Mouse (Mus musculus) myocyte (in vitro differentiated cells): ENCODE results near the gene Ripk1. TPM values are rescaled to one million over a fixed set of nuclear protein-coding genes. Genes with fewer than 3 reads are reported as not detected.

Experiments
- H3K27me3 ChIP-seq: one replicate; pipeline ENCODE4 v1.6.1; 2011; ENCODE audit not compliant: control insufficient read depth, insufficient read depth, insufficient read length
- H3K36me3 ChIP-seq: one replicate; pipeline ENCODE4 v1.6.1; 2011; ENCODE audit not compliant: control insufficient read depth, insufficient read depth
- H3K4me2 ChIP-seq: one replicate; pipeline ENCODE4 v1.6.1; 2011; ENCODE audit warnings: low read depth, control low read depth
- H3K4me3 ChIP-seq: one replicate; pipeline ENCODE4 v1.5.1; 2011; ENCODE audit warnings: mild to moderate bottlenecking, control low read depth, moderate library complexity
- H3K79me2 ChIP-seq: one replicate; pipeline ENCODE4 v1.6.1; 2011; ENCODE audit not compliant: control insufficient read depth, insufficient read depth
- H3ac ChIP-seq: one replicate; pipeline ENCODE4 v1.6.1; 2011; ENCODE audit not compliant: control insufficient read depth, insufficient read length
- CEBPB ChIP-seq: IDR thresholded peaks from 2 replicates; pipeline ENCODE4 v1.6.1; 2011; ENCODE audit warnings: mild to moderate bottlenecking, moderate library complexity; ENCODE audit not compliant: poor library complexity, insufficient read depth, severe bottlenecking
- E2F4 ChIP-seq: IDR thresholded peaks from one replicate; pipeline ENCODE4 v1.6.1; 2011; ENCODE audit warnings: mild to moderate bottlenecking, control low read depth, moderate library complexity; ENCODE audit not compliant: insufficient read depth
- MAX ChIP-seq: IDR thresholded peaks from one replicate; pipeline ENCODE4 v1.6.1; 2011; ENCODE audit warnings: low read depth, mild to moderate bottlenecking, control low read depth
- MYOD1 ChIP-seq, 3 experiments: IDR thresholded peaks; one replicate each; pipeline ENCODE4 v1.6.1; 2011; ENCODE audit warnings: control low read depth in 2 of 3, low read depth in 2 of 3, mild to moderate bottlenecking in 2 of 3, moderate library complexity in 1 of 3; ENCODE audit not compliant: insufficient read length in 2 of 3, control insufficient read depth in 1 of 3
- MYOG ChIP-seq, 3 experiments: IDR thresholded peaks; one replicate each; pipeline ENCODE4 v1.6.1; 2011; ENCODE audit warnings: control low read depth in 2 of 3, low read depth in 2 of 3, mild to moderate bottlenecking in 2 of 3; ENCODE audit not compliant: insufficient read length in 2 of 3, control insufficient read depth in 1 of 3, insufficient read depth in 1 of 3
- POLR2A ChIP-seq: IDR thresholded peaks from one replicate; pipeline ENCODE4 v1.6.1; 2011; ENCODE audit warnings: low read depth, mild to moderate bottlenecking, control low read depth, moderate library complexity; ENCODE audit not compliant: insufficient read length
- POLR2AphosphoS2 ChIP-seq: IDR thresholded peaks from one replicate; pipeline ENCODE4 v1.6.1; 2011; ENCODE audit warnings: low read depth, control low read depth; ENCODE audit not compliant: insufficient read length
- REST ChIP-seq: IDR thresholded peaks from one replicate; pipeline ENCODE4 v1.6.1; 2011; ENCODE audit warnings: mild to moderate bottlenecking, control low read depth, moderate library complexity; ENCODE audit not compliant: insufficient read depth, insufficient read length
- SRF ChIP-seq: IDR thresholded peaks from one replicate; pipeline ENCODE4 v1.6.1; 2011; ENCODE audit warnings: low read depth; ENCODE audit not compliant: control insufficient read depth, insufficient read length
- TCF12 ChIP-seq: IDR thresholded peaks from one replicate; pipeline ENCODE4 v1.6.1; 2011; ENCODE audit warnings: mild to moderate bottlenecking, control low read depth; ENCODE audit not compliant: poor library complexity, insufficient read depth, severe bottlenecking
- TCF3 ChIP-seq: IDR thresholded peaks from one replicate; pipeline ENCODE4 v1.6.1; 2011; ENCODE audit warnings: low read depth, control low read depth; ENCODE audit not compliant: insufficient read length
- USF1 ChIP-seq: IDR thresholded peaks from one replicate; pipeline ENCODE4 v1.6.1; 2011; ENCODE audit warnings: low read depth, mild to moderate bottlenecking, control low read depth, moderate library complexity
- polyA plus RNA-seq: library from polyadenylated mRNA; unstranded; fragments of >200 nt; fragmentation: generic; extraction: Trizol; gene quantifications from one replicate; pipeline ENCODE4 v1.2.1, GENCODE M21; 2012; ENCODE audit warnings: missing spikeins

The Ripk1 gene
- polyA plus RNA-seq, 1 experiment: 6.5 TPM

DNA sequence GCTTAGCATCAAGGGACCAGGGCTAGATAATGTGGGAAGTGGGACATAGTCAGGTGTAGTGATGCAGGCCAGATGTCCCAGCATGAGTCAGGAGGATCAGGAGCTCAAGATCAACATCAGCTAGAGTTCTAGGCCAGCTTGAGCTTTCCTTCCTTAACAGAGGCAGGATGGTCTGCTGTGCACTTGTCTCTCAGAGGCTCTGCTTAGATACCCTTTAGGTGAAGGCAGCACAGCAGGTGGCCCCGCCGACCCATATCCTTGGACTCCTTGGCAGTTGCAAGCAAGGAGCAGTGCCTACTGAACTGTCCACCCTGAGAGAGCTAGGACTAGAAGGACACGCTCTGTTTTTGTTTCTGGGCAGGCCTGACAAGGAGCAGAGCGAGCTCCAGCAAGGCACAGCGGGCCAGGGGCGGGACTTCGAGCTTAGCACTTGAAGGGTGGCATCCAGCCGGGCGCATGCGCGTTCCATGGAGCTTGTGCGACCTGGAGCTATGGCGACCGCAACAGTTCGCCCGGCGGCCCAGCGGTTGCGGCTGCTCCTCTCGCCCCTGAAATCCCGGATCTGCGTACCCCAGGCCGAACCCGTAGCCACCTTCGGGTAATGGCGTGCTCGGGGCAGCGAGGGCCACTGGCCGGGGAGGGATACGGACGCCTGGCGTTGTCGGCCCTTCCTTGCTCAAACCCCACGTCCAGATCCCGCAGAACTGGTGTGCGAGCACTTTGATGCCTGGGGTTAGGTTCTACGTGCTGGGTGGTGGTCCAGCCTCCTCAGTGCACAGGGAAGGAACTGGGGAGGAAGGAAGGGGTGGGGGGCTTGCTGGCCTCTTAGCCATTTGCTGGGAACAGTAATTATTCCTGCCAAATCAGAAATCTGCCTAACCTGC, 35.3 kb downstream of the Ripk1 start, which contains the start of gene Bphl:
Gene Bphl, plus strand, starts transcription at position 426 of the 884 bp plus-strand sequence.
- TF ChIP-seq MYOG (IDR thresholded peaks at IDR 0.05; ENCODE audit: control insufficient read depth in 1 of 3, insufficient read depth in 1 of 3, insufficient read length in 2 of 3, low read depth in 2 of 3) (no peak), POLR2AphosphoS2 (peak; percentile 93), POLR2A (peak; percentile 96)

DNA sequence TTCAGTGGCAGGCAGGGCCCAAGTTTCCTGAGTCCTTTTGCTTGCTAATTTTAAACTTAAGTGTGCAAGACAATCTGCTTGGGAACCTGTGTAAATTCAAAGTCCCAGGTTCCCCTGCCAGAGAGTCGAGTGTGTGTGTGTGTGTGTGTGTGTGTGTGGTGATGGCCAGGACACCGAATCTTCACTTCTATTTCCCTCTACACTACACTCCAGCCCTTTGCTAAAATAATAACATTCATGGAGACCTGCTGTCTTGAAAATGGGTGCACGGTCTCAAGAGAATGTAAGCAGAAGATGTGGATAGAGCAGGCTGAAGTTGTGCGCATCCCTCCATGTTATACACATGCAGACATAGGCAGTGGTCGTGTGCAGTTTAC, 35.9 kb downstream of the Ripk1 start:
- H3K4me3 ChIP-seq: peak overlapping the region; percentile 53
- H3K36me3 ChIP-seq: no peaks in the 10 kb centered on the region
- peak overlapping the region; percentile 28 for H3ac ChIP-seq
- H3K79me2 ChIP-seq: peaks cover 6% of the 10 kb centered on the region
- H3K4me2 ChIP-seq: peak overlapping the region; percentile 94
- H3K27me3 ChIP-seq: no peaks in the 10 kb centered on the region
- TF ChIP-seq E2F4: no peak
- no peak for TF ChIP-seq MAX
- TF ChIP-seq REST: no peak
- no peak for TF ChIP-seq POLR2A
- TF ChIP-seq MYOG (IDR thresholded peaks at IDR 0.05; ENCODE audit: control insufficient read depth in 1 of 3, insufficient read depth in 1 of 3, insufficient read length in 2 of 3, low read depth in 2 of 3): no peak
- TF ChIP-seq USF1: no peak
- TF ChIP-seq TCF12: no peak
- TF ChIP-seq POLR2AphosphoS2: no peak
- no peak for TF ChIP-seq MYOD1 (IDR thresholded peaks at IDR 0.05; ENCODE audit: control insufficient read depth in 1 of 3, insufficient read length in 2 of 3, low read depth in 2 of 3)

More for the DNA sequence above, 35.3 kb downstream of the Ripk1 start, which contains the start of gene Bphl:
- peaks cover 3% of the 10 kb centered on the region for H3K36me3 ChIP-seq
- peaks cover 6% of the 10 kb centered on the region for H3K79me2 ChIP-seq
- H3ac ChIP-seq: peak within 1 kb of the TSS; percentile 28
- H3K4me3 ChIP-seq: peak within 1 kb of the TSS; percentile 53
- peak within 1 kb of the TSS; percentile 94 for H3K4me2 ChIP-seq
- H3K27me3 ChIP-seq: no peaks in the 10 kb centered on the region

DNA sequence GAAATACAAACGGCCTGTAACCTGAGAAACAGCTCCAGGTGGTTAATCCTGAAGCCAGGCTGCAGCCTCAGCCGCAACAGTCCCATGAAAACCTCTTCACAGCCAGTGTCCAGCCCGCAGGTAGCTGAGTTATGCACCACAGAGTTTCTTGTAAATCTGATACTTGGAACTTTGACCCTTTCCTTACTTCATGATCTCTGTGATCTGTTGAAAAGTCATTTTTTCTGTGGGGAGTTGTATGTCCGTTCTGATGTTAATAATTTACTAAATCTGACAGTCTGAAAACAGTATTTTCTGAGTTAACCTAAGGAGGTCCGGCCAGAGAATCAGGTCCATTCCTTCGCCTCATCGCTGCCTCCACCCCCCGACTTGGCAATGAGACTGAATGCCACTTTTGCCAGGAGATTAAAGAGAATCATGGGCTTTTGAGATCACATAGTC, 36.8 kb downstream of the Ripk1 start:
- Histone ChIP-seq H3ac (no peak overlapping the region), H3K79me2 (peaks cover 6% of the 10 kb centered on the region), H3K4me3 (peak overlapping the region; percentile 53), H3K27me3 (no peaks in the 10 kb centered on the region), H3K4me2 (peak overlapping the region; percentile 94), H3K36me3 (no peaks in the 10 kb centered on the region)
- TF ChIP-seq REST: no peak
- no peak for TF ChIP-seq MYOD1 (IDR thresholded peaks at IDR 0.05; ENCODE audit: control insufficient read depth in 1 of 3, insufficient read length in 2 of 3, low read depth in 2 of 3)
- no peak for TF ChIP-seq E2F4
- no peak for TF ChIP-seq CEBPB
- TF ChIP-seq MYOG (IDR thresholded peaks at IDR 0.05; ENCODE audit: control insufficient read depth in 1 of 3, insufficient read depth in 1 of 3, insufficient read length in 2 of 3, low read depth in 2 of 3): no peak
- TF ChIP-seq TCF3: no peak
- TF ChIP-seq TCF12: no peak
- TF ChIP-seq SRF: no peak
- no peak for TF ChIP-seq POLR2A
- no peak for TF ChIP-seq POLR2AphosphoS2
- no peak for TF ChIP-seq MAX
- TF ChIP-seq USF1: no peak

DNA sequence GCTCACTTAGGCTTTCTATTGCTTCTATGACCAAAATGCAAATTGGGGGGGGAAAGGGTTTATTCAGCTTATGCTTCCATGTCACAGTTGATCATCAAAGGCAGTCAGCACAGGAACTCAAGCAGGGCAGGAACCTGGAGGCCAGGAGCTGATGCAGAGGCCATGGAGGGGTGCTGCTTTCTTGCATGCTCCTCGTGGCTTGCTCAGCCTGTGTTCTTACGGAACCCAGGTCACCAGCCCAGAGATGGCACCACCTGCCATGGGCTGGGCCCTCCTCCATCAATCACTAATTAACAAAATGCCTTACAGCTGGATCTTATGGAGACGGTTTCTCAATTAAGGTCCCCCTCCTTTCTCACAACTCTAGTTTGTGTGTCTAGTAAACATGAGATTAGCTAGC, 37.9 kb downstream of the Ripk1 start:
- TF ChIP-seq CEBPB: no peak
- no peak for TF ChIP-seq MYOD1 (IDR thresholded peaks at IDR 0.05; ENCODE audit: control insufficient read depth in 1 of 3, insufficient read length in 2 of 3, low read depth in 2 of 3)
- no peak for TF ChIP-seq USF1
- no peak for TF ChIP-seq POLR2AphosphoS2
- no peak for TF ChIP-seq POLR2A

DNA sequence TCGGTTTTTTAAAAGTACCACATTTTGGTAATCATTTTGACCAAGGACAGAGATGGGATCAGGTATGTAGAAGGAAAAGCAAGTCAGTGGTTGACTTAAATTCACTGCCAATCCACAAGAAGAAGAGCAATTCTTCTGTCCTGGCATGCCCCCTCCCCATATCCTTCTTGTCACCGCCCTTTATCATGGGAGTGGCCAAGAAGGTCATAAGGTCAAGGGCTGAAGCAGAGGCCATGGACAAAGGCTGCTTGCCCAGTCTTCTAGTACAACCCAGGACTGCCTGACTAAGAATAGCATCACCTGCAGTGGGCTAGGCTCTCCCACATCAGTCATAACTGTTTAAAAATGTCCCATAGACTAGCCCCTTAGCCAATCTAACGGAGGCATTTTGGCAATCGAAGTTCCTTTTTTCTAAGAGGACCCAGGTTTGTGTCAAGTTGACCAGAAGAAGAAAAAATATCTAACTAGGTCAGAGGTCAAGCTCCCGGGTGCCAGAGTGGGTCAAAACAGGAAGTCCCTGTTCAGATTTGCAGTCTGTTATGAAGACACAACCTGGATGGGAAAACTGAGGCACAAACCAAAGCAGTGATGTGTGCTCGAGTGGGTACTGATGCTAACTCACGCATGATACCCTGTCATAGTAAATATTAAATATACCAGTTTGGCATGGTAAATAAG, 41.7 kb downstream of the Ripk1 start:
- Histone ChIP-seq H3K79me2 (no peaks in the 10 kb centered on the region), H3K4me3 (no peak overlapping the region), H3K27me3 (no peaks in the 10 kb centered on the region), H3K4me2 (no peak overlapping the region), H3K36me3 (no peaks in the 10 kb centered on the region), H3ac (no peak overlapping the region)
- TF ChIP-seq MYOD1 (IDR thresholded peaks at IDR 0.05; ENCODE audit: control insufficient read depth in 1 of 3, insufficient read length in 2 of 3, low read depth in 2 of 3) (no peak), USF1 (no peak), POLR2A (no peak)

More for the DNA sequence above, 37.9 kb downstream of the Ripk1 start:
- Histone ChIP-seq H3K4me3 (no peak overlapping the region), H3K4me2 (no peak overlapping the region), H3ac (no peak overlapping the region), H3K36me3 (no peaks in the 10 kb centered on the region), H3K27me3 (no peaks in the 10 kb centered on the region), H3K79me2 (peaks cover 6% of the 10 kb centered on the region)
